12 mouse cellular contexts compared by ENCODE assay signal in genomic region chr1:178799836-178800552, GRCm38 (mm10).
DNase-seq lines count a peak whose midpoint lies in the region; ATAC-seq and TF ChIP-seq lines count a peak whose summit lies in the region.
"Had no signal": no experiment of that assay in that cellular context is flagged by ENCODE, and none has a peak within 500 bp of the region (broad histone marks: within the 10 kb centered on the region; RNA-seq: fewer than 3 reads in every experiment).

No protein-coding gene starts in this region.

- H3K27ac ChIP-seq in layer of hippocampus, adult 2 months: peak overlapping the region; percentile 91
- H3K27ac ChIP-seq in hindbrain, embryonic 14.5 days: no peak overlapping the region

- H3K9me3 ChIP-seq in hindbrain, embryonic 14.5 days (ENCODE audit: control insufficient read depth, low read length): no peaks in the 10 kb centered on the region

- peak overlapping the region; percentile 43 for H3K4me2 ChIP-seq in hindbrain, embryonic 14.5 days (replicated peaks)

- no peak overlapping the region for H3K9ac ChIP-seq in hindbrain, embryonic 14.5 days
- H3K9ac ChIP-seq: liver, postnatal 0 days had no signal

- H3K4me3 ChIP-seq in layer of hippocampus, adult 2 months: peak overlapping the region; percentile 62
- no peak overlapping the region for H3K4me3 ChIP-seq in hindbrain, embryonic 14.5 days (replicated peaks; ENCODE audit: low read length)
- H3K4me3 ChIP-seq: erythroblast, embryonic 14.5 days had no signal

- WGBS in hindbrain, embryonic 14.5 days: 66% methylated on average over 11 of the region's 11 CpGs

- peaks cover 14% of the 10 kb centered on the region for H3K4me1 ChIP-seq in hindbrain, embryonic 14.5 days (replicated peaks; ENCODE audit: control insufficient read depth, insufficient read depth, low read length)

- ATAC-seq in hindbrain, embryonic 14.5 days (ENCODE audit: low FRiP score): no peak
- ATAC-seq: liver, postnatal 0 days had no signal

- H3K27me3 ChIP-seq in hindbrain, embryonic 14.5 days (ENCODE audit: control insufficient read depth, insufficient read depth, low read length): no peaks in the 10 kb centered on the region

- no peak for TF ChIP-seq CTCF in layer of hippocampus, adult 2 months (conservative IDR thresholded peaks at IDR 0.05)

- DNase-seq in cerebellum, adult 18-20 months: peak; percentile 45 to 48
- DNase-seq in cerebellum, postnatal 14 days: no peak
- DNase-seq in layer of hippocampus, adult 2 months (ENCODE audit: low spot score in 2 of 2): no peak
- no peak for DNase-seq in layer of hippocampus, adult 9-10 months (ENCODE audit: low spot score)
- no peak for DNase-seq in hindbrain, embryonic 14.5 days (ENCODE audit: low spot score)
- peak; percentile 38 for DNase-seq in yolk sac, embryonic 10.5 days (ENCODE audit: low spot score)
- no peak for DNase-seq in frontal cortex, postnatal 14 days (ENCODE audit: low spot score in 2 of 2)
- DNase-seq in spleen, adult 12 weeks (ENCODE audit: low spot score): no peak
- DNase-seq: adrenal gland, postnatal 36 days; gastrocnemius, postnatal 10 days; liver, postnatal 0 days had no signal

- no peaks in the 10 kb centered on the region for H3K36me3 ChIP-seq in hindbrain, embryonic 14.5 days (replicated peaks; ENCODE audit: control insufficient read depth, insufficient read depth)

Comparison
In these comparisons a context has a peak if more than half of its experiments do, and no peak if none do; other contexts are left out.
1. DNase-seq: peak in cerebellum, adult 18-20 months (2 of 2) and yolk sac, embryonic 10.5 days (single experiment); none in cerebellum, postnatal 14 days (0 of 2), layer of hippocampus, adult 2 months (0 of 2), layer of hippocampus, adult 9-10 months (single experiment), hindbrain, embryonic 14.5 days (single experiment), frontal cortex, postnatal 14 days (0 of 2) and spleen, adult 12 weeks (single experiment).